Mouse (Mus musculus) heart, postnatal 0 days (tissue): ENCODE results near the gene Eif3g. TPM values are rescaled to one million over a fixed set of nuclear protein-coding genes. Genes with fewer than 3 reads are reported as not detected.
A peak's percentile ranks its signal among the peaks of the same experiment; 100 is the strongest.

ENCODE experiments used
- ATAC-seq: fragments of 200-750 bp; cut with Nextera tagmentation; 2 replicates; pipeline ENCODE4 v1.8.0; 2017; ENCODE audit warnings: low read depth, moderate number of reproducible peaks, moderate library complexity; ENCODE audit not compliant: insufficient read depth
- DNase-seq: peaks from one replicate; pipeline ENCODE4 v3.0.0-alpha.2; 2016; ENCODE audit warnings: low spot score
- H3K27ac ChIP-seq: fragments of 300-500 bp; sonication (generic); 2 replicates; pipeline ENCODE4 v1.5.1; 2014; ENCODE audit warnings: low read depth, mild to moderate bottlenecking
- H3K27me3 ChIP-seq: fragments of 300-500 bp; sonication (generic); 2 replicates; pipeline ENCODE4 v1.6.1; 2014; ENCODE audit warnings: low read length, mixed read lengths; ENCODE audit not compliant: control insufficient read depth, insufficient read depth
- H3K36me3 ChIP-seq: fragments of 300-500 bp; sonication (generic); replicated peaks from 2 replicates; pipeline ENCODE4 v1.6.1; 2014; ENCODE audit warnings: low read length, mixed read lengths; ENCODE audit not compliant: control insufficient read depth, insufficient read depth
- H3K4me1 ChIP-seq: fragments of 300-500 bp; sonication (generic); 2 replicates; pipeline ENCODE4 v1.6.1; 2014; ENCODE audit warnings: antibody characterized with exemption; ENCODE audit not compliant: control insufficient read depth, insufficient read depth
- H3K4me2 ChIP-seq: fragments of 300-500 bp; sonication (generic); 2 replicates; pipeline ENCODE4 v1.6.1; 2014; ENCODE audit warnings: low read depth, mild to moderate bottlenecking, low read length, moderate library complexity
- H3K4me3 ChIP-seq: fragments of 300-500 bp; sonication (generic); 2 replicates; pipeline ENCODE4 v1.5.1; 2014; ENCODE audit warnings: low read depth, low read length
- H3K9ac ChIP-seq: fragments of 300-500 bp; sonication (generic); replicated peaks from 2 replicates; pipeline ENCODE4 v1.6.1; 2014; ENCODE audit warnings: low read depth, low read length, mixed read lengths
- H3K9me3 ChIP-seq: fragments of 300-500 bp; sonication (generic); replicated peaks from 2 replicates; pipeline ENCODE4 v1.6.1; 2016; ENCODE audit warnings: low read length; ENCODE audit not compliant: control insufficient read depth
- CTCF ChIP-seq: IDR thresholded peaks from 2 replicates; pipeline ENCODE4 v1.5.1; 2016; ENCODE audit warnings: antibody characterized with exemption, control low read depth, low read depth
- EP300 ChIP-seq: IDR thresholded peaks from 2 replicates; pipeline ENCODE4 v1.6.1; 2016; ENCODE audit warnings: antibody characterized with exemption, low read depth
- WGBS: fragments of 180-500 bp; shearing (Covaris S2); extraction: QIAGEN DNeasy Blood & Tissue Kit; methylation state at CpG from one replicate; pipeline ENCODE4 v1.1.7; 2014; 5-methylcytosine and 5-hydroxymethylcytosine counted together
- polyA plus RNA-seq: library from polyadenylated mRNA; unstranded; fragments of >200 nt; fragmentation: Nextera tagmentation; extraction: Ambion mirVana; gene quantifications from 2 replicates; pipeline ENCODE4 v1.2.1, GENCODE M21; 2015
- total RNA-seq: library from RNA; depleted of rRNA; stranded (reverse); fragments of >200 nt; gene quantifications from 2 replicates; pipeline ENCODE4 v1.2.3, GENCODE M21; 2014; ENCODE audit warnings: low replicate concordance

Eif3g gene
- total and polyA plus RNA-seq, 2 experiments from 2014 or later = 74.5 to 172 TPM

DNA sequence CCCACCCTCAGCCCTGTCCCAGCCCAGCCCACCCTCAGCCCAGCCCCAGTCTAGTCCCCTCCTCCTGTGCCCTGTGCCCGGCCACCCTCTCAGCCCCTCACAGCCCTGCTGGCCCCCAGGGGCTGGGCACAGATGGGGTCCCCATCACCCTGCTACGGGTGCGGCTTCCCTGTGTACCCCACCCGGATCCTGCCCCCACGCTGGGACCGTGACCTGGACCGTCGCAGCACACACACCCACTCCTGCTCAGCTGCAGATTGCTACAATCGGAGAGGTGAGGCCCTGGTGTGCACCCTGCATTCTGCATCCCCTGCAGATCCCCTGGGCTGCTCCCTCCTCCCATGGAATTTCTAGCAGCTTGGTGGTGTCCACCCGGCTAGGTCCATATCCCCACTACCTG lies 25.4 kb downstream of the Eif3g start:
- peaks cover 4% of the 10 kb centered on the region; the same call in 1 of the 2 replicates for H3K4me1 ChIP-seq
- no peaks in the 10 kb centered on the region for H3K36me3 ChIP-seq
- H3K9ac ChIP-seq = no peak overlapping the region
- ATAC-seq (no peak), DNase-seq (no peak)
- H3K4me3 ChIP-seq = no peak overlapping the region
- H3K27me3 ChIP-seq = 0 out of 2 replicates have a peak, but pooled peaks cover 12% of the 10 kb centered on the region
- H3K9me3 ChIP-seq = no peaks in the 10 kb centered on the region
- H3K27ac ChIP-seq = no peak overlapping the region
- WGBS = 90% methylated on average over 10 of the region's 10 CpGs
- no peak for TF ChIP-seq EP300
- no peak for TF ChIP-seq CTCF
- H3K4me2 ChIP-seq = no peak overlapping the region

DNA sequence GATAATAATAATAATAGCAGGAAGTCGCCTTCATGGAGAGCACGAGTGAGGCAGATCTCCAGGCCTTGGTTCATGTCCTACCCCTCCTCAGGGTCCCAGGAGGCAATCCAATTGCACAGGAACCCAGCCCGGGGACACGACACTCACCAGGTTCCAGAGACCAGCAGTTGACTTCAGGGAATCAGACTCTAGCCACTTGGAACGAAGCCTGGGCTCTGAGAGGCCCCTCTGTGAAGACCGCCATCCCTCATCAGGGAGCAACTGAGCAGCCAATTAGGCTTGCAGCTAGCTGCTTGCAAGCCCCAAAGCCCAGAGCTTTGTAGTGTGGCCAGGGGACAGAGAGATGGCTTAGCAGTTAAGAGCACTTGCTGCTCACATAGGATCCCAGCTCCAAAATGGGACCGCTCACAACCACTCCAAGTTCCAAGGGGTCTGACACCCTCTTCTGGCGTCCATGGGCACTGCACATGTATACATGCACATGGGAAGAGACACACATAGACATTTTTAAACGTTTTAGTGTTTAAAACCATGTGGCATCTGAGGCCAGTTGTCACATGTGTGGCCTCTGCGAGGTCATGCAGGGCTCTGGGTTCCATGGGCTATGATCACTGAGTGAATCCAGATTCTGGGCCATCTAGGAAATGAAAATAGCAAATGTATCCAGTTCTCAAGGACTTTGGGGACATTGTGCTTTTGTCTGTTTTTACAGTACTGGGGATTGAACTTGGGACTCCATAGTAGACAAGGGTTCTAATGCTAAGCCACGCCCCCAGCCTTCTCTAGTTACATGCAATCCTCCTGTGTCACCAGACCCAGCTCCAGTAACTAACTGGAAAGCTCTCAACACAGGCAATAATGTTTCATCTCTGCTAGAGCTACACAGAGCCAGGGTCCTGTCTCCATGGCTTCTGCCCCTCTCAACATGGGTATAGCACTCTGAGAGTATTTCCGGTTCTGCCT lies 27.9 kb downstream of the Eif3g start:
- Histone ChIP-seq H3K9me3 (no peaks in the 10 kb centered on the region), H3K4me2 (no peak overlapping the region), H3K4me1 (peaks cover 4% of the 10 kb centered on the region; the same call in 1 of the 2 replicates), H3K27me3 (0 out of 2 replicates have a peak, but pooled peaks cover 15% of the 10 kb centered on the region), H3K4me3 (no peak overlapping the region), H3K9ac (no peak overlapping the region), H3K36me3 (no peaks in the 10 kb centered on the region), H3K27ac (no peak overlapping the region)
- TF ChIP-seq EP300 = no peak
- TF ChIP-seq CTCF = no peak
- ATAC-seq (no peak), DNase-seq (no peak)
- 73% methylated on average over 12 of the region's 12 CpGs for WGBS

DNA sequence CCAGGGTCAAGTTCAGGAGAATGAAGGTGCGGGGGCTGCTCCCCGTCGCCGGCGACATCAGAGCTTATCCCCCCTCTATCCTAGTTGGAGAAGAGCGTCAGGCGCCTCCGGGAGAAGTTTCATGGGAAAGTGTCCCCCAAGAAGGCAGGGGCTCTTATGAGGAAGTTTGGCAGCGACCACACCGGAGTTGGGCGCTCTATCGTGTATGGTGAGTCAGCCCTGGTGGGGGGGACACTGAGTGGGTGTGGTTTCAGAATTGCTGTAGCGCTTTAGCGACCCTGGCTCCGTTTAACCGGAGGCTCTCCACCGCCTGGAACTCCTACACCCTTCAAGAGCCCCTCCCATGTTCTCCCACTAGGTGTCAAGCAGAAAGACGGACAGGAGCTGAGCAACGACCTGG lies 29.2 kb downstream of the Eif3g start:
- Histone ChIP-seq H3K4me2 (peak overlapping the region; percentile 81), H3K9me3 (no peaks in the 10 kb centered on the region), H3K27me3 (0 out of 2 replicates have a peak, but pooled peaks cover 15% of the 10 kb centered on the region), H3K36me3 (no peaks in the 10 kb centered on the region), H3K4me1 (peaks cover 4% of the 10 kb centered on the region; the same call in 1 of the 2 replicates), H3K4me3 (peak overlapping the region; percentile 66), H3K27ac (no peak overlapping the region), H3K9ac (peak overlapping the region; percentile 57; the same call in 1 of the 2 replicates)
- no peak for DNase-seq
- ATAC-seq = no peak
- WGBS = 7% methylated on average over 19 of the region's 19 CpGs
- TF ChIP-seq EP300 (no peak), CTCF (no peak)

DNA sequence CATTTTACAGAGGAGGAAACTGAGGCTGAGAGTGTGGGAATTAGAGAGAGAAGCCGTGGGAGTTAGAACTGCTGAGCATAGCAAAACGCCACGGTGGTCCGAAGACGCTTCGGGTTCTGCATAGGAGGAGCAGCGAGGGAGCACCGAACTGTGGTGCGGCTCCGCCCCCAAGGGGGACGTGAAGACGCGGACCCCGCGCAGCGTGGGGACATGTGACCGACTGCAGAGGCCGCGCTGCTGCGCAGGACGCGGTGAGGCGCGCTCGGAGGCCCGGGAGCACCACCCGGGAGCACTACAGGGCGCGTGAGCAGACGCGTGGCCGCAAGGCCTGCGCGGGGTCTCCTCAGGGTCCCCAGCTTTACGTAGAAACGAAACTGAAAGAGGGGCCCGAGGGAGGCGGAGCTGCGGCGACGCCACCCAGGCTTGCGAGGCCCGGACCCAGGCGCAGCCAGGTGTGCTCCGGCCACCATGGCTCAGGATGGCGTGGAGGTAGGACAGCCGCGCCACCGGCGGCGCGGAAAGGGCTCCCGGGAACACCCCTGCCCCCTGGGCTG lies 29.9 kb downstream of the Eif3g start, which contains the start of gene A230050P20Rik:
Gene A230050P20Rik, plus strand, starts transcription at position 195 of the 554 bp plus-strand sequence.
- Histone ChIP-seq H3K4me3 (peak within 1 kb of the TSS; percentile 66), H3K27me3 (0 out of 2 replicates have a peak, but pooled peaks cover 15% of the 10 kb centered on the region), H3K9me3 (no peaks in the 10 kb centered on the region), H3K9ac (peak within 1 kb of the TSS; percentile 57), H3K27ac (no peak within 1 kb of the TSS), H3K4me1 (peaks cover 4% of the 10 kb centered on the region; the same call in 1 of the 2 replicates), H3K4me2 (peak within 1 kb of the TSS; percentile 81), H3K36me3 (no peaks in the 10 kb centered on the region)
- WGBS = 7% methylated on average over 53 of the region's 53 CpGs
- DNase-seq (no peak), ATAC-seq (peak; percentile 72)
- TF ChIP-seq CTCF (no peak), EP300 (no peak)

DNA sequence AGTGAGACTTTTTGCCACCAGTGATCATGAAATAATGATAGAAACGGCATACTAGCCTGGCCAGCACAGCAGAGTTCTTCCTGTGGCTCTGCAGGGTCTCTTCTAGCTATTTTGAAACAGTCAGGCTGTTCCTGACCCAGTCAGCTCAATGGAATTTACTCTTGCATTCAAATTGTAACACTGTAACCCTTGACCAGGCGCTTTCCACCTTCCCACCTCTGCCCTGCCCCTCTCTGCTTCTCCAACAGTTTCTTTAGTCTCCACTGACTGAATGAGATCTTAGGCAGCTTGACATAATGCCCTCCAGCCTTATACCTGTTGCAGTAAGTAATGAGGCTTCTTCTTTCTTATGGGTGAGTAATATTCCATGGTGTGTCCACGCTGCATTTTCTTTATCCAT lies 31.5 kb downstream of the Eif3g start:
- no peak overlapping the region for H3K27ac ChIP-seq
- no peak overlapping the region for H3K9ac ChIP-seq
- TF ChIP-seq EP300 (no peak), CTCF (no peak)
- no peaks in the 10 kb centered on the region for H3K36me3 ChIP-seq
- ATAC-seq (no peak), DNase-seq (no peak)
- peaks cover 4% of the 10 kb centered on the region; the same call in 1 of the 2 replicates for H3K4me1 ChIP-seq
- 0 out of 2 replicates have a peak, but pooled peaks cover 15% of the 10 kb centered on the region for H3K27me3 ChIP-seq
- H3K9me3 ChIP-seq = no peaks in the 10 kb centered on the region
- WGBS = 55% methylated on average over 3 of the region's 3 CpGs
- no peak overlapping the region for H3K4me3 ChIP-seq
- no peak overlapping the region for H3K4me2 ChIP-seq
